Mouse (Mus musculus): Measurements from ENCODE around the gene Ogdh.
"Not testable (repeated sequence)": the region's sequence is repeated elsewhere in the genome, so short reads cannot be mapped to it uniquely, and the experiment has no call there.

Ogdh gene

DNA sequence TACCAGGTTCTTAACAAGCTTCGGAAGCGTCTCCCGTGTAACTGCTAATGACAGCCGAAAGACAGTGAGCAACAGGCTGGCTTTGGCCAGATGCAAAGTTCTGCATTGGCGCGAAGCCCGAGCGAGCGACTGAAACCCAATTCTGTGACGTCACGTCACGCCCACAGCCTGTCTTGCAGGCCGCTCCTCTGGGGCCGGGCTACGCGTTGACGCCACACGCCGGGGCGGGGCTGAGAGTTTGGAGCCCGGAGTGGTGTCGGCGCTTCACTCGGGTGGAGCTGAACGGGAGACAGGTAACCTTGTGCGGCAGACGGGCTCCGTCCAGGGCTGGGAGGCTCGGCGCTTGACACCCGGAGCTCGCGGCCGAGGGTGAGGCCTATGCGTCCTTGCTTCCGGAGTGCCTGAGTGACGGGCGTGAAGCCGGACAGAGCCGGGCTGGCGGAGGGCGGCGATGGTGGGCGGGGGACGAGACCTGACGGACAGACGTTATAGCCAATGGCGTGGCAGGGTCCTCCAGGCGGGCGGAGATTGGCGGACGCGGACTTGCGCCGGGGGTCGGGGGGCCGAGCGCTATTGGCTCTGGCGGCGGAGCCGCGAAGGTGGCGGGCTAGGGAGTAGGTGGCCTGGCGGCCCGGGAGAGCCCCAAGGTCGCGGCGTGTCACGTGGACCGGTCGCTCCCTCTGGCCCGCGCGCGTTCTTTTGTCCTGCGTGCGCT, at the start of gene Ogdh:
Gene Ogdh (plus strand): TSS at position 233 of the 715 bp plus-strand sequence.
- peak; percentile 99 for DNase-seq (ENCODE audit: low spot score)

DNA sequence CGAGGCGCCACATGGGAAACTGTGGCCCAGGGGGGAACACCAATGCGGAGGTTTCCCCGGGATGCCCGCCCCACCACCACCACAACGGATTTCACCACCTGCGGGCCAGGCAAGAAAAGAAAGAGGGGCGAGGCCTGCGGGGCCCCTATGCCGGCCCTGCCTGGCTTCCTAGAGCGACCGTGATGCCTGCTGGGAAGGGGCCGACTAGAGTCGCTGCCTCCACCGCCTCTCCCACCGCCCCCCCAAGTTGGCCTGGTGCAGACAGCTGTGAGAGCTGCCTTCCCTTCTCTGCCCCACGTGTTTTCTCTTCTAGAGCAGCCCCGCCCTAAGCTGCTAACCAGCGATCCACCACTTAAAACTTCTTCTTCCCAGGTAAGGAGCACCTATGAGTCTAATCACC, 46.7 kb upstream of the Ogdh start:
- DNase-seq (ENCODE audit: low spot score): no peak

DNA sequence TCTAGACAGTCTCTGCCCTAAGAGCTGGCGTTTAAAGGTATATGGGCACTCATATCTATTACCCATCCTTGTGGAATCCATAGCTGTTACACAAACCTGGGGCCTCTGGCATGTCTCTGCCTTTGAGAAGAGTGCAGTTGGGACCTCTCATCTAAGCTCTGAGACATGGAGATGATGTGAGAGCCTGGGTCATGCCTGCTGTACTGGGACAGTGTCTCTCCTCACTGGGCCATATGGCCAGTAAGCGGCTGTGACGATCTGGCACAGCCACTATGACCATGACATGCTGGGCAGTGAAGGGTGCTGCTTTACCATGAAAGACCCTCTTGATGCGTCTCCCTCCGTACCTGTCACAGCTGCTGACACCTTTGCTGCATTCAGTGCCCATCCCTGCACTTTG, 39.2 kb upstream of the Ogdh start:
- no peak for DNase-seq (ENCODE audit: low spot score)

DNA sequence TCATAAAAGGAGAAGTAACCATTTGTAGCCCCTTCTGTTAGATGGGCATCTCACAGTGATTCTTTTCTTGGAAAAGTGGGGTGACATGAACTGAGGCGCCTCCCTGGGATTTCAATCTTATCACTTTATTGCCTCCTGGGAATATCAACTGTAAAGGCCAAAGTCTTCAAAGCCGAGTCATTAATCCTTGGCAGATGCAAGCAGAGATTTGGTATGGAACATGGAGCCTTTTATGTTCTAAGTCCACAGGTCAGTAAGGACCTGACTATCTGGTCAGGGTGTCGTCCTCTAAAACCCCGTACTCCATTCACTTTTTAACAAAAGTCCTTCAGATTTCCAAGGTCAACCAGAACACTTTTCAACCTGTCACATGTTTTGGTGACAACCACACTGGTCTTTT, 38.6 kb upstream of the Ogdh start:
- DNase-seq (ENCODE audit: low spot score): no peak

DNA sequence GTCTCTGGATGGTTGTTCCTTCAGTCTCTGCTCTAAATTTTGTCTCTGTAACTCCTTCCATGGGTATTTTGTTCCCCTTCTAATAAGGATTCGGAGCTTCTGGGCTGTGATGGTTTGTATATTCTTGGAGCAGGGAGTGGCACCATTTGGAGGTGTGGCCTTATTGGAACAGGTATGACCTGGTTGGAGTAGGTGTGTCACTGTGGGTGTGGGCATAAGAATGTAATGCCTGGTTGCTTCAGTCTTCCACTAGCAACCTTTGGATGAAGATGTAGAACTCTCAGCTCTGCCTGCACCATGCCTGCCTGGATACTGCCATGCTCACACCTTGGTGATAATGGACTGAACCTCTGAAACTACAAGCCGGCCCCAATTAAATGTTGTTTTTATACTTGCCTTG, 36.8 kb upstream of the Ogdh start:
- DNase-seq (ENCODE audit: low spot score): not testable (repeated sequence)

DNA sequence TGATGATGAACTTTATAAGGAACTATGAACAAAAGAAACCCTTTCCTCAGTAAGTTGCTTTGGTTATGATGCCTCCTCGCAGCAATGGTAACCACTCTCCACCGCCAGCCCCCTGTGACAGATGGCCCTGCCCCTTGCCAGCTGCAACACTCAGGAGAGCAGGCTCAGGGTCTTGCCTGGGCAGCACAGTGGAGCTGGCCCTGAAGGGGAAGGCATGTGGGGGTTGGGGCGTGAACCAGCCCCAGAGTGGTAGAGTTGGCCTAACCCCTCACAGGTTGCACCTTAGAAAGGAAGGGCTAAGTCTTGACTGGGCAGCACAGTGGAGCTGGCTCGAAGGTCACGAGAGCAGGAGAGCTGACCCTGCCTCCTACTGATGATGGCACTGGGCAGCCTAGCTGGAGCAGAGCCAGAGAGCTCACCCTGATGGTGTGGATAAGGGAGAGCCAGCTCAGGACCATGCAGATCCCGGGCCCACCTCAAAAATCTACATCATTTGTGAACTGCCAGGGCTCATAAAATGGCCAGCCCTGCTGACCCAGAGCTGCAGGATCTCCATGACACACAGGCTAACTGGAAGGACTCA, 34.9 kb upstream of the Ogdh start:
- DNase-seq (ENCODE audit: low spot score): no peak

DNA sequence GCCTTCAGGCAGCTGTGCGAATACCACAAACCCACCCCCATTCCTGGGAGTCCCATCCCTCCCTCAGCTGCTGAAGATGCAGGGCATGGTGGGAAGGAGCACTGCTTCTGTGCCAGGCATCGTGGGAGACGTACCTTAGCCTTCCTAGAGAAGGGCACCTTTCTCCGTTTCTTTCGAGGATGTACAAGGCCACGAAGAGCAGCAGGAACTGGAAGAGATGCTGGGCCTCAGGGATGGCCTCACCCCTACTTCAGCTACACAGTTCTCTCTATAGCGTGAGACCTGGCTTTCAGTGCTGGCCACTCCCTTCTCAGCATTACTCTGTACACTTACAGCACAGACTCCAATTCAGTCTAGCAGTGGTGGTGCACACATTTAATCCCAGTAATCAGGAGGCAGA, 32.0 kb upstream of the Ogdh start:
- DNase-seq (ENCODE audit: low spot score): no peak

DNA sequence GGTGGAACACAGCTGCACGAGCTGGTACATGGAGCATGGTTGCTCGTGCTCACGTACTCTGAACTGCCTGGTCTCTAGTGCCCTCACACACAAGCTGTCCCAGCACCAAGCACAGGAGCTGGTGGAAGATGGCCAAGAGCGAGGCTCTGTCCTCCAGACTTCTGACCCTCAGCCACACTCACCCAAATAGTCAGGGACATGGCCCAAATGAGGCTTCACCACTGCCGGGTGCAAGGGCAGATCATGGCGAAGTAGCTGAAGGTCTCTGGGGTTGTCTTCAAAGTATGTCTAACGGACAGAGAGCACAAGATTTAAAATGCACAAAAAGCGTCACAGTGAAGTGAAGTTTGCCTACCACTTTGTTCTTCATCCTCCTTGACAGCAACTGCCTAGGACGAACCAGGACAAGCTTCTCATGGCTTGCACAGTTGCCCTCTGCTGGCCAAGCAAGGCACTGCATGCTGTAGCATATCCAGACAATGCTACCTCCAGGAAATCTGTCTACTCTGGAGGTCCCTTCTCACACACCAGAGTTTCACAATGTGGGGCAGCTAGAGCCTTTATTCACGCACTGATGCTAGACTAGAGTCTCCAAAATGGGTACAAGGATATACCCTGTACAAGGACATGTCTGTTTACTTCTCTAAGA, 29.9 kb upstream of the Ogdh start:
- peak; percentile 78 for DNase-seq (ENCODE audit: low spot score)

DNA sequence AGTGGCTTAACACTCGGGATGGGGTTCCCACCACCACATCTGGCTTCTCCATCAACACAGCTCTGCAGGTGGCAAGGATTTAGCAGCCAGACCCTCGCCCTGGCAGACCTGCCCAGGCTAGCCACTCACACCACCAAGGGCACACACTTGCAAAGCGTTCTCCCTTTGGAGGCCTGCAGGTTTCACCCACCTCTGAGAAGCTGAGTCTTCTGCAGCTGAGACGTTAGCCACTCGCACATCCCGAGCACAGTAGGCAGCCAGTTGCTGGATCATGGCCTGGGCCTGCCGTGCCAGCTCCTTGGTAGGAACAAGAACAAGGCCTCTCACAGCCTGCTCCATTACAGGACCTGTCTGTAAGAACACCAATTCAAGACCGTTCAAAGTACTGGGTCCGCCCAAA, 24.8 kb upstream of the Ogdh start:
- DNase-seq (ENCODE audit: low spot score): no peak

DNA sequence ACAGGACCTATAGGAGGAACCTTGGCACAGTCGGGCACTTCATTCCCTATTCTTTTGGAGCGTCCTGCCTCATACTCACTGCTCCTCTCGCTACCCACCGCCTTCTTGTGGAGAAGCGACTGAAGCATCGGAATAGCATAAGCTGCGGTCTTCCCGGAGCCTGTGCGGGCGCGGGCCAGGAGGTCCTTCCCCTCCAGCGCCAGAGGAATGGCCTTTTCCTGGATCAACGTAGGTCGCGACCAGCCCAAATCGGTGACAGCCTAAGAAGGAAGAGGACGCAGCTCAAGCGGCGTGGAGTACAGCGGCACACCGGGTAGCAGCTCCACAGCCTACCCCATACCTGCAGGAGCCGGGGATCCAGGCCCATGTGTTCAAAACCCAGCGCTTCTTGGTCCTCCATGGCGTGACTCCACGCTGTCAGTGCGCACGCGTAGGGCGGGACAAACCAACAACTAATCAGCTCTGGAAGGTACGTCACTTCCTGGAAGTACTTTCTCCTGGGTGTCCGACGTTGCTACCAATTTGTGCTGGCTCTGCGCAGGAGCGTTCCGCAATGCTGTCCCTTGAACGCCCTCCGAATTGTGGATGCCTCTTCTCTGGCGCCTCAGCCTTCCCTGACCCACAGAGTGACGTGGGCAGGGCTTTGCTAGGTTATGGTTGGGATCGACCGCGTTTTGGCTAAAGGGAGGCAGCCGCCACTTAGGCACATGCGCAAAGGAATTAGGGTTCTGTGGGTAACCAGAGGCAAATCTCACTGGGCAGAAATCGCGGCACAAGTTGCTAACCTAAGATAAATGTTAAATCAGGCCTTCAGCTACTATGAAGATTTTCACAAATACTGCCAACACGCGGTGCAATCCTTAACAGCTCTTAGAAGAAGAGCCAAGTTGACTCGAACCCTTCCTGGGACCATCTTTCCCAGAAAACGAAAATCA, 23.8 kb upstream of the Ogdh start, which contains the start of gene Ddx56:
Gene Ddx56 (minus strand): TSS at position 453 of the 935 bp plus-strand sequence.
- DNase-seq (ENCODE audit: low spot score): peak; percentile 99

DNA sequence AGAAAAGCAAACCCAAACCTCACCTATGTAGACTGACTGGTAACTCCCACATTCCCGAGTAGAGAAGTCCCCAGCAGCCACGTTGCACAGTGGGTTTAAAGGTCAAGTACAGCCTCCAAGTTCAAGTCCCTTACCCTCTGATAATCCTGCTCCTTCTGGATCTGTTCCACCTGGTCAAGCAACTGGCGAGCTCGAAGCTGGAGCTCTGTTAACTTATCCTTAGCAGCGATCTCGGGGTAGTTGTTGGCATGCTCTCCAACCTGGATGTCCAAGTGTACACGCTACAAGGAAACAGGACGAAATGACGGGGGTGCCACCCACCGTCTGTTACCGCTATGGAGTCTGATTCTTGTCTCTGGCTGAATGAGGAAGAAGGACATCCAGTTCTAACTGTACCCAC, 17.8 kb upstream of the Ogdh start:
- DNase-seq (ENCODE audit: low spot score): no peak

DNA sequence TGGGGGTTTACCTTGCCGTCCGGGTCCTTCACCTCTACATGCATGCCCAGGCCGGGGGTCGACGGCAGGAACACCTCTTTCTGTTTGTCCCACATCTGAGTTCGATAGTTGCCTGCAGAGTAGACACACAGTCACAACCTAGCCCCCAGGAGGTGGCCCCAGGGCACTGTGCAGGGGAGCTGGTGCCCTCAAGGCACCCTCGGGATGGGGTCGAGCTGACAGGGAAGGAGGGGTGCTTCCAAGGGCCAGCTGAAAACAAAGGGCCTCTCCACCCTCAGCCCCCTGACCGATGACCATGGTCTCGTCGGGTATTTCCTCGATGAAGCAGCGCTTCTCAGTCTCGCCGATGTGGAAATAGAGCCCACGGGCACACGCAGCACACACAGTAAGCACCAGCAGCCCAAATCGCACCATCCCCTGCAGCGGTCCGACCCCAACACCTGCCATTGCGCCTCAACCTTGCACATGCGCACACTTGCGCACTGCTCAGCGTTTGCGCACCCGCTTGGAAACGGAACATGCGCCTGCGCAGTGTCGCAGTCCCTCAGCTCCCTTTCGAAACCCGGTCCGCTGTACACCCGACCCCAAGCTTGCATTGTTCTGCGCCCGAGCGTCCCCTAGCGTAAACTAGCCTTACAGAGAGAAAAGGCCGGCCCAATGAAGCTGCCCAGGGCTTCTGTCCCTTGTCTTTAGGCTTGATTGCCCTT, 16.9 kb upstream of the Ogdh start, which contains the start of gene Tmed4:
Gene Tmed4 (minus strand): TSS at position 484 of the 707 bp plus-strand sequence.
- peak; percentile 97 for DNase-seq (ENCODE audit: low spot score)

DNA sequence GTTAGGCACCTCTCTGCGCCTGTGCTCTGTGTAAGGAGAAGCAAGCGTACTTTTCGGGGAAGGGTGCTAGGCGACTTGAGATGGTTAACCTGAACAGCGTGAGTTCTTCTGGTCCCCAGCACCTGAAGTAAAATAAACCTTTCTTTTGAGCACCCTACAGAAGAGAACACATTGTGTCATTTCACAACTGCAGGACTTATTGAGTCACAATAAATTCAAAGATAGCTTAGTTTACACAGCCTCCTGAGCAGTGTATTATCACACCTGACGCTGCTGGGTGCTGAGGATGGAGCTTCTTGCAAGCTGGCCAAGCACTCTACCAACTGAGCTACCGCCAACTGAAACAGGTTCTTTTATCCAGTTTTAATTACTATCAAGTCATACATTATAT, 16.3 kb upstream of the Ogdh start:
- no peak for DNase-seq (ENCODE audit: low spot score)

DNA sequence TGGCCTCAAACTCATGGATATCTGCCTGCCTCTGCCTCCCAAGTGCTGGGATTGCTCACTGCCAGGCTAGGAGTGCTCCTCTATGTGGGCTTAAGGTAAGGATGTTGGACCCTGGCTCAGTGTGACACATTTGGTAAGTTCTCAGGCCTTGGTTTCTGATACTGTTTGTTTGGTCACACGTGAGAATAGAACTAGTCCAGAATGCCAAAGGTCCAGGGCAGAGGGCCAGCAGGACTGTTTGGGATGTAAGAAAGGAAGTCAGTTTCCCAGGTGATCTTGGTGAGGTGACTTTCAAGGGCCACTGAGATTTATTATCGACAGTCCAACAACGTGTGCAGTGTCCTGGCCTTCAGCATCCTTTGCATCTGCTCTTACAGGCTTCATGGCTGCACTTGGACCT, 15.0 kb upstream of the Ogdh start:
- no peak for DNase-seq (ENCODE audit: low spot score)

DNA sequence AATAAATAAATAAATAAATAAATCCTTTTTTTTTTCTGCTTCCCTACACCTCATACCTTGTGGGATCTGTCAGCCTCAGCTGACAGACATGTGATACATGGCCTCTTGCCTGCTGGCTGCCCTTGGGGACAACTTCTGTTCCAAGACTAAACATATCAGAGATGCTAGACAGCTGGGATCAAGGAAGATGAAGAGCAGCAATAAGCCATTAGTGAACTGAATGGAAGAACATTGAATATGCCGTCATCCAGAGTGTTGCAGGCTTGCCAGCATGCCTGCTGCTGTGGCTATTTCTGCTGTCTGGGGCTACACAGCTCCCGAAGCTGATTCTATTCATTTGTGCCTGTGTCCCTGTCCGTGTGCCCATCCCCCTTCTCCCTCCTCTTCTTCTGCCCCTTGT, 8.5 kb upstream of the Ogdh start:
- DNase-seq (ENCODE audit: low spot score): no peak

DNA sequence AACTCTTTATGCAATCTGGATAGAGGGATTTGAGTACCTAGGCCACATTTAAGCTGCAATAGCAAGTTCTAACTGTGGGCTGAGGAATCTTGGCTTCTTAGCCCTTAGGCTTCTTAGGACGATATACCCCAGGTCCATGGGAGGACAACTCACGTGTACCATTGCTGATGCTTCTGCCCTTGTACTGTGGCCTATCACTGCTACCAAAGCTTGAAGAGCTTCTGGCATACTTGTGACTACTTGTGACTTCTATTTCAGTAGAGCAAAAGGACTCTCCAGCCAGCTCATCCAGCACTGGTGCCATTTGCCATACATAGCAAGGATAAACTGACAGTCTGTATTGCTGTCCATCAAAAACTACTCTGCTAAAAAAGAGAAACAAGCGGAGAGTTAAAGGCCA, 1.3 kb upstream of the Ogdh start:
- DNase-seq (ENCODE audit: low spot score): peak; percentile 37

DNA sequence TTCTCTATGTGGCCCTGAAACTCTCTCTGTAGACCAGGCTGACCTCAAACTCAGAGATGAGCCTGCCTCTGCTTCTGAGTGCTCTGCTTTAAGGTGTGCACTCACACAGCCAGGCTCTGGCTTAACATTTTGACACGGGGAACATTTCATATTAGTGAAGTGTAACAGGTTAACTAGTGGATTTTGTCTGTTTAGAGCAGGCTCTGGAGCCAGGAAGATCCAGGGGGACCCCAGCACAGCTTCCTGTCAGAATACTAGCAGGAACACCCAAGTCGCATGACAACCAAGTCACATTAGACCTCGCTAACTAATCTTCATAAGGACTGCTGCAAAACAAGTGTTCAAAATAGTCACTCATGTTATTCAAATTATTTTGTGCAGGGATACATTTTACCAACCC, 550 bp upstream of the Ogdh start:
- DNase-seq (ENCODE audit: low spot score): no peak

DNA sequence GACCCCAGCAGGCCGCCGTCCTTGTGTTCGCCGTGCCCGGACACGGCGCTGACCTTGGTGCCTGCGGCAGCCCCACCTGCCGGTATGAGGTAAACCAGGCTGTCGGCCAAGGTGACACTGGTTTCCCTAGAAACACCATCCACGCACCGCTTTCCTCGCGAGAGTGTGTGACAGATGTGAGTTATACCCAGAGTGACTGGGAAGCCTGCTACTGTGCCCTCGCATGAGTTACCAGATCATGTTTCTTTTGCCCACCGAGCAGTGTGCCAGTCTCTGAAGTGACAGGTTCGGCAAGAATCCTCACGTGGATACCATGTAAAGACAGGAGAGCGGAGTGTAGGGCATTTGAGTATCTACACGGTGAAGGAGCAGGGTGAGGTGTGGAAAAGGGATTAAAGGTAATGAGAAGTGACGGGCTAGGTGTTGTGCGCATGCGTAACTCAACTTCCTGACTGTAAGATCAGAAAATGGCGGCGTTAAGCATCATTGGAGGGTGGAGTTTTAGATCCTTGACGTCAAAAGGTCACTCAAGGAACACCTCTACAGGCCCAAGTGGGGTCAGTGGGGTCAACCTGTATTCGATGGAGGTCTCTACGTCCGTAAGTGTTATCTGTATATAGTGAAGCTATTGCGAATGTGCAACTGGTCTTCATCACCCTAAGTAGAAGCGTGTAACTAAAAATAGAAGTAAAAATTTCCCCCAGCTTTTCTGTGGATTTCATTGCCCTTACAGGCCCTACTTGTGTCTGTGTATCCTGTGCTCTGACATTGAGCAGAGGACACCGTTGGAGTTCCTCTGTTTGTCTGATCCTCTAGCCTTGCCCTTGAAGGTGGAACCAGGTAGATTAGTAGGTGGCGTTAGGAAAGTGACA, 919 bp downstream of the Ogdh start:
- DNase-seq (ENCODE audit: low spot score): peak; percentile 82

DNA sequence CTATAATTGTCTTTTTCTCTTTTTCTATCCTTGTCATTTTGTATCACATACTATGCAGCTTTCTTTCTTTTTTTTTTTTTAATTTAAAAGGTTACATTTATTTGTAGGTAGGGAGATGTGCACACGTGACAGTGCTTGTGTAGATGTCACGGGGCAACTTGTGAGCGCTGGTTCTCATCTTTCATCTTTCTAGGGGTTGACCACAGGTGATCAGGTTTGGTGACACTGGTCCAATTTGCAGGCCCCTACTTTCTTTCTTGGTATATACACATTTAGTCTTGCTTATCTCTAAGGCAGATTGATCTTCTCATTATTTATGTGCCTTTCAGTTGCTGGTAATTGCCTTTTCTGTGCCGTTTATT, 1.5 kb downstream of the Ogdh start:
- no peak for DNase-seq (ENCODE audit: low spot score)

DNA sequence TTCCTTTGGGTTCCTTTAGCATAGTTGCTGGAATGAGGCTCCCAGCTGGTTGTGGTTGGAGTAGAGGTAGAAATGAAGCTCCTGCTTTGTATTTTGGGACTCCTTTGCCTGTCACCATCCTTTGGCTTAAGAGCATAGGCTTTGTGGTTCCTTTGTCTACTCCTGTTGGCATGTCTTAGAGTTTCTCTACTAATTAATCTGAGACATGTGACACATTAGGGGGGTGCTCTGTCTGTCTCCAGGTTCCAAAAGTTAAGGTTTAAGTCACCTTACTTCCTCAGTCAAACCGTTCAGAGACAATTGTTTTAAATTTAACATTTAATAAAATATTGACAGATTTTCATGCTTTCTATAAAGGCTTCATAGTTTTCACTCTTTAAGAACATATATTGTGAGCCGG, 2.2 kb downstream of the Ogdh start:
- no peak for DNase-seq (ENCODE audit: low spot score)

DNA sequence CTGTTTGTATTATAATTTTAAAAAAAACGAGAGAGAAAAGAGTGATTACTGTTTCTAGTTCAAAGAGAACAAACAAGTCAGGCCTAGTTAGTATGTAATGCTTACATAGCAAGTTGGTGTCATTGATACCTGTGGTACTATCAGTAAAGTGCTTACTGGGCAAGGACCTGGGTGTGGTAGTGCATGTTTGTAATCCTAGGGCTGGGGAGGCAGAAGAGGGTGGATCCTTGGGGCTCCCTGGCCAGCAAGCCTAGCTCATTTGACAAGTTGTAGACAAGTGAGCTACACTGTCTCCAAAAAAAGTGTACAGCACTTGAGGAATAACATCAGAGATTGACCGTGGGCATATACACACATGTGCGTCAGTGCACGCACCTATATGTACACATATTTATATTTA, 3.2 kb downstream of the Ogdh start:
- no peak for DNase-seq (ENCODE audit: low spot score)
